Mouse (Mus musculus) heart, postnatal 10 days (tissue): ENCODE measurements around the gene Ryr1. TPM values are rescaled to one million over a fixed set of nuclear protein-coding genes. Genes with fewer than 3 reads are reported as not detected.
A peak's percentile ranks its signal among the peaks of the same experiment; 100 is the strongest.

Experiments
- DNase-seq, 2 experiments: peaks; one replicate each; pipeline ENCODE4 v3.0.0; 2021
- intact Hi-C: fragments of 180-260 bp; cut with DNase I; formaldehyde crosslinking; loops from one replicate; pipeline ENCODE4 v1.15.1; 2025
- total RNA-seq, 2 experiments: library from RNA; stranded (reverse); gene quantifications; 2 replicates each; pipeline ENCODE4 v1.2.3; 2021

Ryr1 gene
- total RNA-seq, 2 experiments from 2014 or later: 0.07 TPM; not detected in 1

GRCm38 (mm10) chr7:29007224-29008101 is 117.5 kb downstream of the Ryr1 start:
- no peak for DNase-seq

GRCm38 (mm10) chr7:29000651-29001605 is 124.1 kb downstream of the Ryr1 start:
- intact Hi-C loops: no loop called here
- peak; percentile 55 to 73 for DNase-seq

More at GRCm38 (mm10) chr7:29007224-29008101, 117.5 kb downstream of the Ryr1 start:
- intact Hi-C loops: no loop called here

- intact Hi-C loops: no loop called here
- no peak for DNase-seq
These were observed 131.6 kb downstream of the Ryr1 start for GRCm38 (mm10) chr7:28993402-28993801.

GRCm38 (mm10) chr7:28992997-28993396 is 132.0 kb downstream of the Ryr1 start:
- DNase-seq: no peak
- intact Hi-C loops: no loop called here

GRCm38 (mm10) chr7:28991616-28992015 is 133.4 kb downstream of the Ryr1 start:
- intact Hi-C loops: no loop called here
- no peak for DNase-seq

- intact Hi-C loops: no loop called here
These were observed 134.2 kb downstream of the Ryr1 start for GRCm38 (mm10) chr7:28990766-28991273.

GRCm38 (mm10) chr7:28985207-28985606 is 139.8 kb downstream of the Ryr1 start:
- intact Hi-C loops: loop anchor here (5.0 to 10.0 kb wide), 3 partner anchors 52 to 550 kb away; partner anchors contain the start of gene Gmfg
- no peak for DNase-seq

More at GRCm38 (mm10) chr7:28990766-28991273, 134.2 kb downstream of the Ryr1 start:
- no peak for DNase-seq

GRCm38 (mm10) chr7:28984452-28984851 is 140.5 kb downstream of the Ryr1 start:
- intact Hi-C loops: loop anchor here (10.0 kb wide), 2 partner anchors 310 to 550 kb away; partner anchors contain the start of gene Gmfg

GRCm38 (mm10) chr7:28983849-28984248 is 141.1 kb downstream of the Ryr1 start:
- DNase-seq: no peak
- intact Hi-C loops: loop anchor here (10.0 kb wide), 2 partner anchors 311 to 549 kb away; partner anchors contain the start of gene Gmfg

More at GRCm38 (mm10) chr7:28984452-28984851, 140.5 kb downstream of the Ryr1 start:
- no peak for DNase-seq

GRCm38 (mm10) chr7:28983141-28983564 is 141.8 kb downstream of the Ryr1 start:
- intact Hi-C loops: loop anchor here (10.0 kb wide), 2 partner anchors 312 to 548 kb away; partner anchors contain the start of gene Gmfg
- no peak for DNase-seq

GRCm38 (mm10) chr7:28982274-28983013 is 142.5 kb downstream of the Ryr1 start:
- DNase-seq: peak in 1 of 2 experiments; percentile 46
- intact Hi-C loops: loop anchor here (10.0 kb wide), 2 partner anchors 312 to 548 kb away; partner anchors contain the start of gene Gmfg

GRCm38 (mm10) chr7:28981651-28982273 is 143.2 kb downstream of the Ryr1 start, which contains the start of the genes Eif3k and Map4k1:
Gene Eif3k (minus strand): TSS chr7:28981864.
Gene Map4k1 (plus strand): TSS chr7:28982050.
- intact Hi-C loops: loop anchor here (10.0 kb wide), 2 partner anchors 313 to 547 kb away; partner anchors contain the start of gene Gmfg
- DNase-seq: peak; percentile 98

- no peak for DNase-seq
- intact Hi-C loops: loop anchor here (1.0 kb wide), 1 partner anchor 206 kb away; no protein-coding TSS in a partner anchor
These were observed 147.4 kb downstream of the Ryr1 start for GRCm38 (mm10) chr7:28977556-28977955.

- DNase-seq: no peak
- intact Hi-C loops: loop anchor here (5.0 kb wide), 2 partner anchors 36 to 181 kb away; no protein-coding TSS in a partner anchor
These were observed 152.0 kb downstream of the Ryr1 start for GRCm38 (mm10) chr7:28973025-28973424.

- intact Hi-C loops: loop anchor here (1.0 to 5.0 kb wide), 3 partner anchors 35 to 180 kb away; no protein-coding TSS in a partner anchor
- DNase-seq: peak; percentile 80 to 90
These were observed 152.4 kb downstream of the Ryr1 start for GRCm38 (mm10) chr7:28972542-28972985.

GRCm38 (mm10) chr7:28971770-28972269 is 153.2 kb downstream of the Ryr1 start:
- intact Hi-C loops: loop anchor here (1.0 to 5.0 kb wide), 3 partner anchors 35 to 180 kb away; no protein-coding TSS in a partner anchor
- peak; percentile 75 to 82 for DNase-seq

- intact Hi-C loops: loop anchor here (5.0 kb wide), 2 partner anchors 34 to 179 kb away; no protein-coding TSS in a partner anchor
- DNase-seq: no peak
These were observed 153.9 kb downstream of the Ryr1 start for GRCm38 (mm10) chr7:28971029-28971428.
